Mouse (Mus musculus) myocyte (in vitro differentiated cells): ENCODE measurements around the gene Vav2.

Experiments
- CEBPB ChIP-seq: IDR thresholded peaks from 2 replicates; pipeline ENCODE4 v1.6.1; 2011; ENCODE audit warnings: mild to moderate bottlenecking, moderate library complexity; ENCODE audit not compliant: poor library complexity, insufficient read depth, severe bottlenecking
- MAX ChIP-seq: IDR thresholded peaks from one replicate; pipeline ENCODE4 v1.6.1; 2011; ENCODE audit warnings: low read depth, mild to moderate bottlenecking, control low read depth
- MYOD1 ChIP-seq, 3 experiments: IDR thresholded peaks; one replicate each; pipeline ENCODE4 v1.6.1; 2011; ENCODE audit warnings: control low read depth in 2 of 3, low read depth in 2 of 3, mild to moderate bottlenecking in 2 of 3, moderate library complexity in 1 of 3; ENCODE audit not compliant: insufficient read length in 2 of 3, control insufficient read depth in 1 of 3
- MYOG ChIP-seq, 3 experiments: IDR thresholded peaks; one replicate each; pipeline ENCODE4 v1.6.1; 2011; ENCODE audit warnings: control low read depth in 2 of 3, low read depth in 2 of 3, mild to moderate bottlenecking in 2 of 3; ENCODE audit not compliant: insufficient read length in 2 of 3, control insufficient read depth in 1 of 3, insufficient read depth in 1 of 3
- POLR2A ChIP-seq: IDR thresholded peaks from one replicate; pipeline ENCODE4 v1.6.1; 2011; ENCODE audit warnings: low read depth, mild to moderate bottlenecking, control low read depth, moderate library complexity; ENCODE audit not compliant: insufficient read length
- POLR2AphosphoS2 ChIP-seq: IDR thresholded peaks from one replicate; pipeline ENCODE4 v1.6.1; 2011; ENCODE audit warnings: low read depth, control low read depth; ENCODE audit not compliant: insufficient read length
- SRF ChIP-seq: IDR thresholded peaks from one replicate; pipeline ENCODE4 v1.6.1; 2011; ENCODE audit warnings: low read depth; ENCODE audit not compliant: control insufficient read depth, insufficient read length
- TCF12 ChIP-seq: IDR thresholded peaks from one replicate; pipeline ENCODE4 v1.6.1; 2011; ENCODE audit warnings: mild to moderate bottlenecking, control low read depth; ENCODE audit not compliant: poor library complexity, insufficient read depth, severe bottlenecking
- TCF3 ChIP-seq: IDR thresholded peaks from one replicate; pipeline ENCODE4 v1.6.1; 2011; ENCODE audit warnings: low read depth, control low read depth; ENCODE audit not compliant: insufficient read length
- USF1 ChIP-seq: IDR thresholded peaks from one replicate; pipeline ENCODE4 v1.6.1; 2011; ENCODE audit warnings: low read depth, mild to moderate bottlenecking, control low read depth, moderate library complexity

DNA sequence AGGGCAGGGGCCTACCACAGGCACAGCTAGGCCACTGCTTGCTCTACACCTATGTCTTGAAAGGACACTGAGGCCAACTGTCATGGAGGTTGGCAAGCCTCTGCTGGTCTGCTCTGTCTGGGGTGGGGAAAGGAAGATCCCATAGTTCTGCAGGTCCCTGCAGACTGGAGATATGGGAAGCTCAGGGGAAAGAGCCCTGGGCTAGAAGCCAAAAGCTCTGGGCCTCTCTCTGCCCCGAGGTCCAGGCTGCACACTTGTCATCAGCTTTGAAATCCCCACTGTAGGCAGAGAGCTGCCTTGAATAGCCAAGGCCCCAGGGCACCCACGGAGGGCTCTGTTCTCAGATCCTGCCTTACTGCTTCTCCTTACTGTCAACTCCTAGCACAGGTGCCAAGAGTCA, 158.5 kb downstream of the Vav2 start:
- no peak for TF ChIP-seq MYOD1 (IDR thresholded peaks at IDR 0.05; ENCODE audit: control insufficient read depth in 1 of 3, insufficient read length in 2 of 3, low read depth in 2 of 3)
- TF ChIP-seq POLR2A, result no peak
- no peak for TF ChIP-seq POLR2AphosphoS2
- TF ChIP-seq SRF, result no peak
- TF ChIP-seq MYOG (IDR thresholded peaks at IDR 0.05; ENCODE audit: control insufficient read depth in 1 of 3, insufficient read depth in 1 of 3, insufficient read length in 2 of 3, low read depth in 2 of 3), result no peak
- TF ChIP-seq TCF12, result no peak
- TF ChIP-seq USF1, result no peak
- no peak for TF ChIP-seq MAX
- TF ChIP-seq CEBPB, result no peak
- TF ChIP-seq TCF3, result no peak
